Mouse (Mus musculus): ENCODE results near the gene Stk10.
"Not testable (repeated sequence)": the region's sequence is repeated elsewhere in the genome, so short reads cannot be mapped to it uniquely, and the experiment has no call there.

Stk10 gene

GRCm38 (mm10) chr11:32532765-32533481 is at the start of gene Stk10:
Gene Stk10 (plus strand): TSS chr11:32533305.
- peak; percentile 92 for DNase-seq (ENCODE audit: low spot score)

GRCm38 (mm10) chr11:32485290-32485689 is 47.8 kb upstream of the Stk10 start:
- no peak for DNase-seq (ENCODE audit: low spot score)

DNA sequence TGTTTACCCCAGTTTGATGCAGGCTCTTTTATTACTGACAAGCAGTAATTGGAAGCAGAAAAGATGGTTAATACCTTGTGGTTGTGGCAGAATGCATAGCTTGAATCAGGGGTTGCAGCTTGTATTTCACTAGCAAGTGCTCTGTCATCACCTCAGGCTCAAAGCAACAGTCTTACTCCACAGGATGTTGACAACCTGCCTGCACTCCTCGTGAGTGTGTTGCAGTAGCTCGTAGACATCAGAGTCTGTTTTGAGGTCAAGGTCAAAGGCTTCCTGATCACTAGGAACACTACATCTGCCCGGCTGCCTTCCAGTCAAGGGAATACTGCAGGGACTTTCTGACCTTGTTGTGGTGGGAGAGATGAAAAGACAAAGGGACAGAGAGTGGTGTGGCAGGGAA is 46.5 kb upstream of the Stk10 start:
- DNase-seq (ENCODE audit: low spot score): no peak

DNA sequence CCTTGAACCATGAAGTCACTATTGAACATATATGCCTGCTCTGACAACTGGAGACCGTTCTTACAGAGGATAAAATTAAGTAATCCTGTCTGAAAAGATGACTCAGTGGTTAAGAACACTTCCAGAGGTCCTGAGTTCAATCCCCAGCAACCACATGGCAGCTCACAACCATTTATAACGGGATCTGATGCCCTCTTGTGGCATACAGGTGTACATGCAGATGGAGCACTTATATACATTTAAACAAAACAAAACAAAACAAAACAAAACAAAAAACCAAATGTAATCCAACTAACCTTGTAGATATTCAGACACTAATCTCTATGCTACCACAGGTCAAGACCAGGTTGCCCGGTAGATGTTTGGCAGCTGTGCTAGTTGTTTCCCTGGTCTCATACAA is 45.6 kb upstream of the Stk10 start:
- DNase-seq (ENCODE audit: low spot score): no peak

- DNase-seq (ENCODE audit: low spot score): peak; percentile 36
Measured at GRCm38 (mm10) chr11:32488344-32488743, 44.8 kb upstream of the Stk10 start.

DNA sequence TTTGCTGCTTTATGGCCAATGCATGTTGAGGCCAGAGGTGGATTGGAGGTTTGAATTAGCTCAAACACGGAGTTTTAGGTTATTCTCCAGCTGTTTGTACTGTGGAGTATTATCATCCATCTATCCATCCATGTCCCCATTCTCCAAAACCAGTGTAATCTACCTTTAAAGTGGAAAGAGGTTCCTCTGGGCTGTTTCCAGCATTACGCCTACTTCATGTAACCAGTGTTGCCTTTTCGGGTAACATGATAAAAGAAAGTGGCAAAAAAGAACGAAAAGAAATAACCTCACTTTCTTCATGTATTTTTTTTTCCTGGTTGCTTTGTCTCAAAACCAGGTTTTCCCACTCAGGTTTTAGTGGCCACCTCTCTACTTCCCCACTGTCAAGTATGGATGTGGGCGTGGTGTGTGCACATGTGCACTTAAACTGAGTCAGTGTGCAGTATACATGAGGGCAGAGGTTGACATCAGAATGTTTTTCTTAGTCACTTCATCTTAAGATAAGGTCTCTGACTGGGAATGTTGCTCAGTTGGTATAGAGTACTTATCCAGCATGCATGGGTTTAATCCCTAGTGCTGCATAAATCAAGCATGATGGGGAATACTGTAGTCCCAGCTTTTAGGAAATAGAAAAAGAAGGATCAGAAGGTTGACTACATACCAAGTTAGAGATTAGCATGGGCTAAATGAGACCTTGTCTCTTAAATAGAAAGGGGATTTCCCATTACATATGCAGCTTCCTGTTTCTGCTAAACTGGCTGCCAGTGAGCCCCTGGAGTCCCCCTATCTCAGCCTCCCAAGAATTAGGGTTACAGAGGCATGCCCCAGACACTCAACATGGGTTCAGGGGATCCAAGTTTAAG is 44.1 kb upstream of the Stk10 start:
- no peak for DNase-seq (ENCODE audit: low spot score)

GRCm38 (mm10) chr11:32491079-32491478 is 42.0 kb upstream of the Stk10 start:
- no peak for DNase-seq (ENCODE audit: low spot score)

GRCm38 (mm10) chr11:32493312-32493711 is 39.8 kb upstream of the Stk10 start:
- peak; percentile 36 for DNase-seq (ENCODE audit: low spot score)

DNA sequence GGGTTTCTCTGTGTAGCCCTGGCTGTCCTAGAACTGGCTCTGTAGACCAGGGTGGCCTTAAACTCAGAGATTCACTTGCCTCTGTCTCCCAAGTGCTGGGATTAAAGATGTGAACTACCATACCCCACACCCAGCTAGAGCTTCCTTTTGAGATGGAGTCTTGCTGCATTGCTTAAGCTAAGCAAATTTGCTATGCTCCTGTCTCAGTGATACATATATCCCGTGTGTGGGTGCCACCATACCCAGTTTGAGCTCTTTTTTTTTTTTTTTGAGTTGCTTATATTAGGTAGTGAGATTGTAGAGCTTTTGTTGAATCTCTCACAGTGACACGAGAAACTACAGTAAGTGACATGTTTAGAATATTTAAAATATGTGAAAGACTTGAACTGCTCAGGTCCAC is 37.8 kb upstream of the Stk10 start:
- DNase-seq (ENCODE audit: low spot score): no peak

DNA sequence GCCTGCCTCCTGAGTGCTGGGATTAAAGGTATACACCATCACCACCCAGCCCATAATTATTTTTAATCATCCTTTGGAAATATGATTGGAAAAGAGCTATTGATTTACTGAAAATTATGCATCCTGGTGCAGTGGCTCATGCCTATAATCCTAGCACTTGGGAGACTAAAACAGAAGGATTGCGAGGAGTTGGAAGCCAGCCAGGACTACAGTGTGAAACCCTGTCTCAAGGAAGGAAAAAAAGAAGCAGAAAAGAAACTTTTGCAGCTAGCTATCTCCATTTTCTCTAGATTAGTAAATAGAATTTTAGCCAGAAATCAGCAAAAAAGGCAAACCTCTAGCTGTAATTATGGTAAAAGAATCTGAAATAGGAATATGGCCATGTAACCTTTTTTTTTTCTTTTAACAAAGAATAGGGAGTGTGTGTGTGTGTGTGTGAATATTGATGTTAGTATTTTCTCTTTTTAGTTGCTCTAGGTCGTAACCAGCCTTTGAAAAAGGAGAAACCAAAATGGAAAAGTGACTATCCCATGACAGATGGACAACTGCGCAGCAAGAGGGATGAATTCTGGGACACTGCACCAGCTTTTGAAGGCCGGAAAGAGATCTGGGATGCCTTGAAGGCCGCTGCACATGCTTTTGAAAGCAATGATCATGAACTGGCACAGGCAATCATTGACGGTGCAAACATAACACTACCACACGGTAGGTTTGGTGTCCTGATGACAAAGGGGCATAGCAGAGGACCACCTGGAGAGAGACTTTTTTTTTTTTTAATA is 34.2 kb upstream of the Stk10 start:
- peak; percentile 8 for DNase-seq (ENCODE audit: low spot score)

- no peak for DNase-seq (ENCODE audit: low spot score)
Measured at GRCm38 (mm10) chr11:32499931-32500330, 33.2 kb upstream of the Stk10 start.

- DNase-seq (ENCODE audit: low spot score): no peak
Measured at GRCm38 (mm10) chr11:32503711-32504110, 29.4 kb upstream of the Stk10 start.

DNA sequence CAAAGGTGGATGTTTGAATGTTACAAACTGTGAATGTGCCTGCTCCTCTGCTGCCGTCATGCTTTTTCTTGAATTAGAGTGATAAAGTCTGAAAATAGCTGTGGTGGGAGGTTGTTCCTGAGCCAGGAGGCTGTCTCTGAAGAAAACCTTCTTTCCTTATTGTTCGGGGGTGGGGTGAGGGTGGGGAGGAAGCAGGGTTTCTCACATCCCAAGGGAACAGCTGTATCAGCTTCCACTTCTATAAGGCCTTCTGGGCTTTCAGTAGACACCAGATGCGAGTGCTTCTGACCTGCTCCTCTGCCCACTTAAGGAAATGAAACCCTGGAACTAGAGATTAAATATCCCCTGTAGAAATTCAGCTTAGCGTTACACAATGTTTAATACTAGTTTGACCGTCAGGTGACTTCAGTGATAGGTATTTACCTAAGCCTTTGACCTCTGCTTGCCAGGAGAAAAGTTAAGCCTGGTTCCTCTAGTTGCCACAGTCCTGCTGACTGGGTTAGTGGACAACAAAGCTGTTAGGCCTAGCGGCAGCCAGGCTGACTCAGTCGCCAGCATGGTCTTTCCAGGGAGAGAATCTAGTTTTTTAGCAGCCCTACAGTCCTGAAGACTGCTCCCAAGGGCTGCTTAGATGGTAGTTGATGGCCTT is 27.9 kb upstream of the Stk10 start:
- DNase-seq (ENCODE audit: low spot score): no peak

- DNase-seq (ENCODE audit: low spot score): no peak
Measured at GRCm38 (mm10) chr11:32510930-32511329, 22.2 kb upstream of the Stk10 start.

- DNase-seq (ENCODE audit: low spot score): not testable (repeated sequence)
Measured at GRCm38 (mm10) chr11:32514853-32515252, 18.3 kb upstream of the Stk10 start.

DNA sequence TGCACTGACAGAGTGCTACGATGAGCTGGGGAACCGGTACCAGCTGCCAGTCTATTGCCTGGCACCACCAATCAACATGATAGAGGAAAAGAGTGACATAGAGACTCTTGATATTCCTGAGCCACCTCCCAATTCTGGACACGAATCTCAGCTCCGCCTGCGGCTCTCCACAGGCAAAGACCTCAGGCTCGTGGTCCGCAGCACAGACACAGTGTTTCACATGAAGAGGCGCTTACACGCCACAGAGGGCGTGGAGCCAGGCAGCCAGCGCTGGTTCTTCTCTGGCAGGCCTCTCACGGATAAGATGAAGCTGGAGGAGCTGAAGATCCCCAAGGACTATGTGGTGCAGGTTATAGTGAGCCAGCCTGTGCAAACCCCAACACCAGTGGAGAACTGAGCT is 17.0 kb upstream of the Stk10 start:
- no peak for DNase-seq (ENCODE audit: low spot score)

GRCm38 (mm10) chr11:32516916-32517712 is 16.0 kb upstream of the Stk10 start:
- DNase-seq (ENCODE audit: low spot score): no peak

- no peak for DNase-seq (ENCODE audit: low spot score)
Measured at GRCm38 (mm10) chr11:32518770-32519169, 14.3 kb upstream of the Stk10 start.

DNA sequence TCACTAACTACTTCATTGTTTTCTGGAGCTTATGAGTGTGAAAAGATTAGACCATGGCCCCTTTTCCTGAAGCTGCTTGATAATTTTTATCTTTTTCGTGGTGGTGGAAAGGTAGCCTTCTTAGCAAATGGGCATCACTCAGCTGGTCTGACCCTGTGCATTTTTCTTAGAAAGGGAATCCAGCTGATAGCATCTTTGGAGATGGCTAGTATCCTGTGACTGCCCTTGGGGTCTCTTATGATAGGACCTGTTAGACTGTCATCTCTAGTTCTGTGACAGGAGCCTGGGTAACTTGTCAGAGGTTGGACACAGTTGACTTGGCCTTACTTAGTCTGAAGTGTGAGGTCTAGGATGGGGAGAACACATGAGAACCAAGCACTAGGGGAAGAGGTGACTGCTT is 13.8 kb upstream of the Stk10 start:
- DNase-seq (ENCODE audit: low spot score): no peak

GRCm38 (mm10) chr11:32521246-32521645 is 11.9 kb upstream of the Stk10 start:
- DNase-seq (ENCODE audit: low spot score): no peak
